Mouse (Mus musculus) activated CD4-positive, CD25-positive, alpha-beta regulatory T cell (primary cell): ENCODE results near the gene Ckap2. TPM values are rescaled to one million over a fixed set of nuclear protein-coding genes. Genes with fewer than 3 reads are reported as not detected.

Experiments used
- polyA plus RNA-seq, 2 experiments: library from polyadenylated mRNA; unstranded; fragments of 100-300 nt; shearing (Covaris generic); gene quantifications; one replicate each; pipeline ENCODE4 v1.2.1; 2017

The Ckap2 gene
- 1 to 10 TPM; 7.1 to 8.5 TPM for polyA plus RNA-seq

GRCm38 (mm10) chr8:22185431-22186397 is at the start of gene Ckap2:
Gene Ckap2 (minus strand): TSS chr8:22185819.

GRCm38 (mm10) chr8:22227061-22227877 is 41.6 kb upstream of the Ckap2 start, which contains the start of gene Thsd1:
Gene Thsd1 (plus strand): TSS chr8:22227313.

GRCm38 (mm10) chr8:22192660-22193431 is 7.2 kb upstream of the Ckap2 start, which contains the start of gene Vps36:
Gene Vps36 (plus strand): TSS chr8:22192809.

GRCm38 (mm10) chr8:22166080-22166603 is 19.5 kb downstream of the Ckap2 start, which contains the start of gene Nek3:
Gene Nek3 (minus strand): TSS chr8:22166435.

GRCm38 (mm10) chr8:22124220-22125152 is 61.1 kb downstream of the Ckap2 start, which contains the start of gene Nek5:
Gene Nek5 (minus strand): TSS chr8:22125053.

Other genes starting within 250 kb of the Ckap2 start
- gene Defb35, start 247.5 kb downstream of the Ckap2 start, polyA plus RNA-seq: not detected
- not detected for gene Defb13, start 239.1 kb downstream of the Ckap2 start, polyA plus RNA-seq
- under 1 TPM in 1 of 2 experiments, not detected in 1; 0.25 TPM for gene Fam90a1a, start 227.1 kb downstream of the Ckap2 start, polyA plus RNA-seq
- not detected for gene Ccdc70, start 216.0 kb downstream of the Ckap2 start, polyA plus RNA-seq
- gene Atp7b, start 125.5 kb downstream of the Ckap2 start, polyA plus RNA-seq: under 1 TPM; 0.04 to 0.10 TPM
- gene Alg11, start 125.1 kb downstream of the Ckap2 start, polyA plus RNA-seq: 1 to 10 TPM; 7.6 to 9.9 TPM
- gene Nek5, start 60.8 kb downstream of the Ckap2 start, polyA plus RNA-seq: under 1 TPM; 0.15 to 0.17 TPM
- gene Nek3, start 19.4 kb downstream of the Ckap2 start, polyA plus RNA-seq: 1 to 10 TPM; 3.7 to 5.2 TPM
- 10 to 100 TPM; 38.3 to 46.4 TPM for gene Vps36, start 7.0 kb upstream of the Ckap2 start, polyA plus RNA-seq
- gene Thsd1, start 41.5 kb upstream of the Ckap2 start, polyA plus RNA-seq: under 1 TPM; 0.26 to 0.44 TPM
- gene Tpte, start 97.6 kb upstream of the Ckap2 start, polyA plus RNA-seq: not detected
- 1 to 10 TPM; 5.2 to 6.5 TPM for gene Slc25a15, start 212.8 kb upstream of the Ckap2 start, polyA plus RNA-seq
- 10 to 100 TPM; 27.2 to 28.5 TPM for gene Mrps31, start 225.5 kb upstream of the Ckap2 start, polyA plus RNA-seq